Mouse (Mus musculus) adrenal gland (tissue): Measurements from ENCODE around the gene Myo1g.

Experiments used
- intact Hi-C: fragments of 180-260 bp; cut with DNase I; formaldehyde crosslinking; loops from one replicate; pipeline ENCODE4 v1.15.1; 2025

Myo1g gene

GRCm38 (mm10) chr11:6530746-6531145 is 10.0 kb upstream of the Myo1g start:
- intact Hi-C loops: no loop called here

DNA sequence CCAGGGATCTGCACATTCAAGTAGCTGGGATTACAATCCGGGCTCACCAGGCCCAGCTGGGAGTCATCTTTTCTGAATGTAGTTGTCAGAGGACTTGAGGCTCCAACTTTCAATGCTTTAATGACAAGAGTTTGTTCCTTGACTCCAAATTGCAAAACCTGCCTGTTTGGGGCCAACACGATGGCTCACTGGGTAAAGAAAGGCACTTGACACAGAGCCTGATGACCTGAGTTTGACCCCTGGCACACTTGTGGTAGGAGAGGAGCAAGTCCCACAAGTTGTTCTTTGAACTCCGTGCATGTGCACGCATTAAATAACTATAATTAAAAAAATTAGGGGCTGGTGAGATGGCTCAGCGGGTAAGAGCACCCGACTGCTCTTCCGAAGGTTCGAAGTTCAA is 9.2 kb upstream of the Myo1g start:
- intact Hi-C loops: loop anchor here (5.0 kb wide), 1 partner anchor 58 kb away; no protein-coding TSS in a partner anchor

- intact Hi-C loops: loop anchor here (5.0 kb wide), 1 partner anchor 56 kb away; no protein-coding TSS in a partner anchor
These were observed 7.6 kb upstream of the Myo1g start for GRCm38 (mm10) chr11:6528186-6529006.

GRCm38 (mm10) chr11:6527256-6528185 is 6.8 kb upstream of the Myo1g start:
- intact Hi-C loops: loop anchor here (5.0 kb wide), 1 partner anchor 55 kb away; no protein-coding TSS in a partner anchor

GRCm38 (mm10) chr11:6526526-6527255 is 5.9 kb upstream of the Myo1g start:
- intact Hi-C loops: loop anchor here (5.0 kb wide), 1 partner anchor 54 kb away; no protein-coding TSS in a partner anchor

GRCm38 (mm10) chr11:6525241-6525640 is 4.5 kb upstream of the Myo1g start:
- intact Hi-C loops: loop anchor here (5.0 kb wide), 1 partner anchor 53 kb away; no protein-coding TSS in a partner anchor

- intact Hi-C loops: loop anchor here (5.0 kb wide), 1 partner anchor 53 kb away; no protein-coding TSS in a partner anchor
These were observed 4.1 kb upstream of the Myo1g start for GRCm38 (mm10) chr11:6524880-6525238.

DNA sequence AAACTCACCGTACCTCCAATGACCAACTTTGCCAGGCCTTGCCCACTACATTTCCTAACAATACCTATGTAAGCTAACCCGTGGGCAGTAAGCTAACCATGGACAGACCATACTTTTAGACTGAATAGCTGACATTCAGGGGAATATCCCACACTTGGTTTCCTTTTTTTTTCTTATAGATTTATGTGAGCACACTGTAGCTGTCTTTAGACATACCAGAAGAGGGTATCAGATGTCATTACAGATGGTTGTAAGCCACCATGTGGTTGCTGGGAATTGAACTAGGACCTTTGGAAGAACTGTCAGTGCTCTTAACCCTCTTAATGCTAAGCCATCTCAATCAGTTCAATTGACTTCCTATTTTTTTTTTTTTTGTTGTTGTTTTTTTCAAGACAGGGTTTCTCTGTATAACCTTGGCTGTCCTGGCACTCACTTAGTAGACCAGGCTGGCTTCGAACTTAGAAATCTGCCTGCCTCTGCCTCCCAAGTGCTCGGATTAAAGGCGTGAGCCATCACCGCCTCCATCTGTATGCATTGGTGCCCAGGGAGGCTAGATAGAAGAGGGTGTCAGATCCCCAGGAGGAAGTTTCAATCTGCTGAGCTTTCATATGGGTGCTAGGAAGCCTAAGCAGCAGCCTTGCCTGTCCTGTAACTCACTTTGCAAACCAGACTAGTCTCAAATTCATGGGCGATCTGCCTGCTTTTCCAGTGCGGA is 3.6 kb upstream of the Myo1g start:
- intact Hi-C loops: no loop called here

GRCm38 (mm10) chr11:6523662-6524088 is 2.9 kb upstream of the Myo1g start:
- intact Hi-C loops: no loop called here

- intact Hi-C loops: no loop called here
These were observed 2.2 kb upstream of the Myo1g start for GRCm38 (mm10) chr11:6522782-6523525.

DNA sequence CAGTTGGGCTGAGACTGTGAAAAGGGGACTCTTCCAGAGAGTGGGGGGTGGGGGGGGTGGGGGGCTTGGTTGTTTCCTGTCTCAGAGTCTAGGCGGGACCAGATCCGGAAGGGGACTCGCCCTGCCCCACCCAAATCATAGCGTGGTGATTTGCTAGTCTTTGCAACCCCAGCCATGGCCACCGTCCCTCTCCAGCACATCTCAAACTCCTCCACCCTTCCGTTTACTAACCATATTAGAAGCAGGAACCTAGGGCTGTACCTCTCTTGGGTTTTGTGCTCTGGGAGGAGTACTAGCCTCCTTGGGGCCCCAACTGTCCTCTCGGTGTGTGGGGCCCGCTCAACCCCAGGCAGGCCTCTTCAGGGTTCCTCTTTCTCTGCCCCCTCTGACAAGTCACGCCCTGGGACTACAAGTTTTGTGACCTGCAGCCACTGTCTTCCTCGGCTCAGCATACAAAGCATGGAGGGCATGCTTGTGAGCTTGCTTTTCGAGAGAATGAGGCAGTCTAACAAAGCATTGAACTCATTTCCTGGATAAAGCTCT is 1.2 kb downstream of the Myo1g start:
- intact Hi-C loops: no loop called here

- intact Hi-C loops: no loop called here
These were observed 5.9 kb downstream of the Myo1g start for GRCm38 (mm10) chr11:6514837-6515236.

- intact Hi-C loops: no loop called here
These were observed 12.4 kb downstream of the Myo1g start for GRCm38 (mm10) chr11:6508269-6508876.

DNA sequence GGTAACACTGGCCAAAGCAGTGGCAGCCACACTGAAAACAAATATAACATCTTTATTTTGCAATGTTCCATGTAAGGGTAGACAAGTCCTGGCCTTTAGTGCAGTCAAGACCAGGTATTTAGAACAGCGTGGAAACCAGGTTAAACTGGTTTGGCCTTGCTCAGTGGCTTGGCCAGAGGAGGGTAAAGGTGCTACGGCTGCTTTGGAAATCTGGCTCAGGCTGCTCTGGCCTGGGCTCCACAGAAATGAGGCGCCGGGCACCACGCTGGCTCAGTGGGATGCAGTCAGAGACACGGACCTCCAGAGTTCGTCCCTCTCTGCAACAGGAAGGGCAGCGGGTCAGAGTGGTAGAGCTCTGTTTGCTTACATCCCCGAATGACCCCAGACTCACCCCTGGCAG is 14.2 kb downstream of the Myo1g start:
- intact Hi-C loops: no loop called here

DNA sequence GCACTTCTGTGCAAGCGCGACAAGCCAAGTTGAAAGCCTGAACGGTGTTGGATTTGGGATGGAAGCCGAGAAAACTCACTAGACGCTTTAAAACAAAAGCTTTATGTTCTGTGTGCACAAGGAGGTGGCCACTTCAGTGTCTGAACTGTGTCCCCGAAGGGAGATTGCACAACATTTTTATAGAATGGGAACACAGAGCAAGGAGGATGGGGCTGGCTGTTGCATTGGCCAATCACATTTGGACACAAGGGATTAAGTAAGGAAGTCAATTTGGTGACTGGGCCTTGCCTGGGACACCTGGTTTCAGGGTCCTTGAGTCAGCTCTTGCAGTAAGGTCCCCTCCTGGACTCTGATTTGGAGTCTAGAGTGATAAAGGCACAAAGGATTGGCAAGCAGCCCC is 16.1 kb downstream of the Myo1g start:
- intact Hi-C loops: no loop called here

- intact Hi-C loops: no loop called here
These were observed 16.5 kb downstream of the Myo1g start for GRCm38 (mm10) chr11:6504226-6504625.

GRCm38 (mm10) chr11:6502506-6502905 is 18.3 kb downstream of the Myo1g start:
- intact Hi-C loops: no loop called here

- intact Hi-C loops: no loop called here
These were observed 23.3 kb downstream of the Myo1g start for GRCm38 (mm10) chr11:6497311-6497948.
